Mouse (Mus musculus) MEL (cell line): ENCODE results near the gene Lypd4.

Experiments used
- CHD2 ChIP-seq: IDR thresholded peaks from 2 replicates; pipeline ENCODE4 v1.6.1; 2011; ENCODE audit warnings: low read length, improper control_type of control experiment
- CTCF ChIP-seq, 3 experiments: IDR thresholded peaks in 2 of 3; conservative IDR thresholded peaks in 1 of 3; 2 replicates each; pipeline ENCODE4 v1.5.1; 2011 to 2012; ENCODE audit warnings: low read length in 3 of 3, low read depth in 2 of 3, mild to moderate bottlenecking in 2 of 3, improper control_type of control experiment in 1 of 3, inconsistent platforms in 1 of 3, mixed read lengths in 1 of 3, moderate library complexity in 1 of 3; ENCODE audit not compliant: control insufficient read depth in 1 of 3, insufficient read depth in 1 of 3, poor library complexity in 1 of 3, severe bottlenecking in 1 of 3
- EP300 ChIP-seq, 2 experiments: IDR thresholded peaks; 2 replicates each; pipeline ENCODE4 v1.6.1; 2011; ENCODE audit warnings: improper control_type of control experiment in 2 of 2, low read length in 2 of 2, low read depth in 1 of 2, mild to moderate bottlenecking in 1 of 2
- MAZ ChIP-seq: IDR thresholded peaks from 2 replicates; pipeline ENCODE4 v1.6.1; 2012; ENCODE audit warnings: low read depth, mild to moderate bottlenecking, inconsistent platforms, low read length, improper control_type of control experiment
- POLR2A ChIP-seq, 2 experiments: IDR thresholded peaks; 2 replicates each; pipeline ENCODE4 v1.6.1; 2011 to 2012; ENCODE audit warnings: low read length in 2 of 2, mild to moderate bottlenecking in 2 of 2, control low read depth in 1 of 2, improper control_type of control experiment in 1 of 2, low read depth in 1 of 2, moderate library complexity in 1 of 2; ENCODE audit not compliant: control insufficient read depth in 1 of 2, insufficient read depth in 1 of 2, poor library complexity in 1 of 2
- POLR2AphosphoS2 ChIP-seq: IDR thresholded peaks from 2 replicates; pipeline ENCODE4 v1.6.1; 2011; ENCODE audit warnings: low read length, improper control_type of control experiment
- RAD21 ChIP-seq: IDR thresholded peaks from 2 replicates; pipeline ENCODE4 v1.6.1; 2011; ENCODE audit warnings: mild to moderate bottlenecking, low read depth, low read length, improper control_type of control experiment
- USF1 ChIP-seq: IDR thresholded peaks from 2 replicates; pipeline ENCODE4 v1.6.1; 2014; ENCODE audit warnings: low read depth, mild to moderate bottlenecking, inconsistent platforms, low read length, improper control_type of control experiment, moderate library complexity
- USF2 ChIP-seq, 2 experiments: IDR thresholded peaks; 2 replicates each; pipeline ENCODE4 v1.6.1; 2011 to 2012; ENCODE audit warnings: improper control_type of control experiment in 2 of 2, low read length in 2 of 2, borderline replicate concordance in 1 of 2, inconsistent platforms in 1 of 2, low read depth in 1 of 2, mild to moderate bottlenecking in 1 of 2; ENCODE audit not compliant: insufficient read depth in 1 of 2
- ZNF384 ChIP-seq: IDR thresholded peaks from 2 replicates; pipeline ENCODE4 v1.6.1; 2012; ENCODE audit warnings: low read depth, mild to moderate bottlenecking, inconsistent platforms, low read length, improper control_type of control experiment

DNA sequence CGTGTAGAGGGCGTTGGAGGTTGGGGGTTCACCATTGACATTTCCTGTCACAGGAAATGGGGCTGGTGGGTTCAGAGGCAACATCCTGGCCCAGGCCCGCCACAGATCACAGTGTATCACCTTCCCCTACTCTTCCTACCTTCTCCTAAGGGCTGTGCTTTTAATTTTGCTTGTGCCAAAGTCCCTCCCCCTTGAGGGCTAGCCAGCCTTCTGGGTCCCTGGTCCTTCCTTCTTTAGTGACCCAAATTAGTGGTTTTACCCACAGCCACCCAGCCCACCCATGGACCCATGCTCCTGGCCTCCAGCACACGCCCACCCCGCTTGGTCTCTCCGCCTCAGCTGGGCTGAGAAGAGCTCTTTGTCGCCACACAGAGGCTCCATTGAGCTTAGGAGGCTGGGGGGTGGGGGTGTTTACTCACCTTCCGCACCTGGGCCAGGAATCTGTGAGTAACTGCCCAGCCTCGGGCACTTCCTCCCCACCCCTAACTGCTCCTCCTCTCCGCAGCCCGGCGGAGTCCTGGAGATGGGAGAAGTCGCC, 37.5 kb upstream of the Lypd4 start:
- TF ChIP-seq MAZ (no peak), USF1 (no peak), POLR2AphosphoS2 (no peak), POLR2A (IDR thresholded peaks at IDR 0.05; ENCODE audit: control insufficient read depth in 1 of 2, insufficient read depth in 1 of 2, low read depth in 1 of 2, low read length in 2 of 2, poor library complexity in 1 of 2) (no peak), CHD2 (no peak), CTCF (IDR thresholded peaks at IDR 0.05 in 2 of 3, conservative IDR thresholded peaks at IDR 0.05 in 1 of 3; ENCODE audit: control insufficient read depth in 1 of 3, insufficient read depth in 1 of 3, low read depth in 2 of 3, low read length in 3 of 3, poor library complexity in 1 of 3, severe bottlenecking in 1 of 3) (no peak), USF2 (IDR thresholded peaks at IDR 0.05; ENCODE audit: borderline replicate concordance in 1 of 2, insufficient read depth in 1 of 2, low read depth in 1 of 2, low read length in 2 of 2) (no peak), EP300 (IDR thresholded peaks at IDR 0.05; ENCODE audit: low read depth in 1 of 2, low read length in 2 of 2) (no peak), RAD21 (no peak), ZNF384 (no peak)
